9 mouse cellular contexts compared by ENCODE assay signal in the genomic region with DNA sequence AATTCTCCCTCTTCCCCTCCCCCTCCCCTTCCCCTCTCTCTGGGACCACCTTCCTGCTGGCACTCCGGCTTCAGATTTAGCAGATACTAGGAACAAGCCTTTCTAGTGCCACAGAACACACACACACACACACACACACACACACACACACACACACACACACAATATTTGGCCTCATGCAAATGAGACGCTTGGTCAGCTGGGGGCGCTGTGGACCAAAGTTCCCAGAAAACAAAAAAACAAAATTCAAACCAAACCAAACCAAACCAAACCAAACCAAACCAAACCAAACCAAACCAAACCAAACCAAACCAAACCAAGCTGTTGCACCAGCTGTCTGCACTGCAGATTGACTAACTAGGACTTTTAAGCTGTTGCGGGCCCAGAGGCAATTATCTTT. TPM values are rescaled to one million over a fixed set of nuclear protein-coding genes. Genes with fewer than 3 reads are reported as not detected.
DNase-seq lines count a peak whose midpoint lies in the region; ATAC-seq and TF ChIP-seq lines count a peak whose summit lies in the region.
"Had no signal": no experiment of that assay in that cellular context is flagged by ENCODE, and none has a peak within 500 bp of the region (broad histone marks: within the 10 kb centered on the region; RNA-seq: fewer than 3 reads in every experiment).

No protein-coding gene starts in this region.

- no peak overlapping the region for H3K27ac ChIP-seq in forebrain, postnatal 0 days (ENCODE audit: low read depth, low read length)
- no peak overlapping the region for H3K27ac ChIP-seq in forebrain, embryonic 13.5 days
- no peak overlapping the region for H3K27ac ChIP-seq in liver, embryonic 14.5 days
- no peak overlapping the region for H3K27ac ChIP-seq in lung, postnatal 0 days (ENCODE audit: low read length)

- no peak overlapping the region for H3K4me2 ChIP-seq in forebrain, postnatal 0 days (ENCODE audit: low read depth)
- no peak overlapping the region for H3K4me2 ChIP-seq in forebrain, embryonic 13.5 days
- no peak overlapping the region for H3K4me2 ChIP-seq in liver, embryonic 14.5 days (ENCODE audit: low read depth)
- no peak overlapping the region for H3K4me2 ChIP-seq in lung, postnatal 0 days (replicated peaks; ENCODE audit: low read depth, low read length)

- TF ChIP-seq EP300 in liver, embryonic 14.5 days (IDR thresholded peaks at IDR 0.05; ENCODE audit: low read depth): no peak
- TF ChIP-seq EP300 in lung, postnatal 0 days (IDR thresholded peaks at IDR 0.05): no peak

- no peak for ATAC-seq in forebrain, postnatal 0 days
- ATAC-seq in forebrain, embryonic 13.5 days: no peak
- ATAC-seq in liver, embryonic 14.5 days (ENCODE audit: insufficient read depth): no peak
- ATAC-seq in lung, postnatal 0 days: no peak

- no peaks in the 10 kb centered on the region for H3K27me3 ChIP-seq in forebrain, postnatal 0 days (ENCODE audit: insufficient read depth, low read length)
- H3K27me3 ChIP-seq in forebrain, embryonic 13.5 days: peaks cover 20% of the 10 kb centered on the region
- H3K27me3 ChIP-seq in liver, embryonic 14.5 days (ENCODE audit: control insufficient read depth, insufficient read depth, low read length): peaks cover 20% of the 10 kb centered on the region
- H3K27me3 ChIP-seq in lung, postnatal 0 days (replicated peaks; ENCODE audit: insufficient read depth, low read length): peaks cover 15% of the 10 kb centered on the region; the same call in 1 of the 2 replicates

- WGBS in forebrain, postnatal 0 days: 67% methylated on average over 4 of the region's 4 CpGs
- WGBS in forebrain, embryonic 13.5 days: 65% methylated on average over 4 of the region's 4 CpGs
- 57% methylated on average over 4 of the region's 4 CpGs for WGBS in liver, embryonic 14.5 days (ENCODE audit: insufficient replicate concordance)
- 50% methylated on average over 4 of the region's 4 CpGs for WGBS in lung, postnatal 0 days

- no peaks in the 10 kb centered on the region for H3K36me3 ChIP-seq in forebrain, postnatal 0 days (ENCODE audit: insufficient read depth)
- H3K36me3 ChIP-seq in forebrain, embryonic 13.5 days (ENCODE audit: poor library complexity, severe bottlenecking): no peaks in the 10 kb centered on the region
- no peaks in the 10 kb centered on the region for H3K36me3 ChIP-seq in liver, embryonic 14.5 days (replicated peaks; ENCODE audit: control insufficient read depth, insufficient read depth, low read depth)
- H3K36me3 ChIP-seq in lung, postnatal 0 days (ENCODE audit: insufficient read depth, low read length): no peaks in the 10 kb centered on the region

- no peak for DNase-seq in forebrain, postnatal 0 days
- DNase-seq in liver, embryonic 14.5 days (ENCODE audit: low read depth in 3 of 3, low spot score in 3 of 3): no peak
- no peak for DNase-seq in liver
- DNase-seq in adrenal gland, adult 8-10 months: peak; percentile 15
- no peak for DNase-seq in lung, postnatal 0 days (ENCODE audit: low spot score)
- no peak for DNase-seq in thymus, postnatal 14 days
- no peak for DNase-seq in left cerebral cortex, adult 8-10 months (ENCODE audit: low spot score in 2 of 2)

- H3K9me3 ChIP-seq in forebrain, postnatal 0 days (ENCODE audit: low read length): no peaks in the 10 kb centered on the region
- no peaks in the 10 kb centered on the region for H3K9me3 ChIP-seq in forebrain, embryonic 13.5 days (replicated peaks)
- H3K9me3 ChIP-seq in liver, embryonic 14.5 days (ENCODE audit: control insufficient read depth, low read length): no peaks in the 10 kb centered on the region
- H3K9me3 ChIP-seq in lung, postnatal 0 days (ENCODE audit: low read length): no peaks in the 10 kb centered on the region

- H3K4me3 ChIP-seq in forebrain, postnatal 0 days (ENCODE audit: low read depth, low read length): no peak overlapping the region
- H3K4me3 ChIP-seq in forebrain, embryonic 13.5 days: no peak overlapping the region
- no peak overlapping the region for H3K4me3 ChIP-seq in liver, embryonic 14.5 days (ENCODE audit: insufficient read depth in 1 of 2, low read depth in 2 of 2, low read length in 2 of 2)
- no peak overlapping the region for H3K4me3 ChIP-seq in lung, postnatal 0 days (ENCODE audit: low read depth, low read length)

- H3K9ac ChIP-seq in forebrain, postnatal 0 days: no peak overlapping the region
- no peak overlapping the region for H3K9ac ChIP-seq in forebrain, embryonic 13.5 days
- H3K9ac ChIP-seq in liver, embryonic 14.5 days (replicated peaks): no peak overlapping the region
- H3K9ac ChIP-seq in lung, postnatal 0 days (replicated peaks; ENCODE audit: low read depth): no peak overlapping the region

- peak; percentile 50 for TF ChIP-seq CTCF in forebrain, postnatal 0 days (IDR thresholded peaks at IDR 0.05; ENCODE audit: low read depth)
- TF ChIP-seq CTCF in liver, embryonic 14.5 days (IDR thresholded peaks at IDR 0.05; ENCODE audit: low read depth): peak; percentile 26
- TF ChIP-seq CTCF in lung, postnatal 0 days (IDR thresholded peaks at IDR 0.05): peak; percentile 65

- H3K4me1 ChIP-seq in forebrain, postnatal 0 days (ENCODE audit: insufficient read depth): peaks cover 3% of the 10 kb centered on the region
- peaks cover 32% of the 10 kb centered on the region for H3K4me1 ChIP-seq in forebrain, embryonic 13.5 days
- no peaks in the 10 kb centered on the region for H3K4me1 ChIP-seq in liver, embryonic 14.5 days (replicated peaks; ENCODE audit: control insufficient read depth in 2 of 2, insufficient read depth in 2 of 2, low read length in 1 of 2)
- peaks cover 4% of the 10 kb centered on the region; the same call in 1 of the 2 replicates for H3K4me1 ChIP-seq in lung, postnatal 0 days (ENCODE audit: insufficient read depth, low read depth, low read length)

RNA-seq across cellular contexts. Expression of gene Syt13, which starts 4.5 kb away (rescaled TPM):
- 67.6 and 103 TPM in 2 replicates for total RNA-seq in forebrain, postnatal 0 days (2014; rRNA removed)
- polyA plus RNA-seq in forebrain, postnatal 0 days (2015; fragmentation: Nextera tagmentation; extraction: Ambion mirVana): 33.0 and 58.4 TPM in 2 replicates
- 18.5 and 37.1 TPM in 2 replicates for polyA plus RNA-seq in forebrain, embryonic 13.5 days (2015; fragmentation: Nextera tagmentation; extraction: Ambion mirVana)
- 0.07 and 0.13 TPM in 2 replicates for polyA plus RNA-seq in liver, embryonic 14.5 days (2012; rRNA removed)
- polyA plus RNA-seq in liver, embryonic 14.5 days (2014; fragmentation: Nextera tagmentation; extraction: Ambion mirVana): 0.05 and 0.06 TPM in 2 replicates
- total RNA-seq in adrenal gland, adult 8-10 months (2022): 1 to 10 TPM; 1.5 to 3.7 (median 2.8) TPM
- polyA plus RNA-seq in lung, postnatal 0 days (2015; fragmentation: Nextera tagmentation; extraction: Ambion mirVana): 0.24 and 0.32 TPM in 2 replicates
- 100 to 1,000 TPM; 150 to 160 (median 156) TPM for total RNA-seq in left cerebral cortex, adult 8-10 months (2022)
- total RNA-seq: hematopoietic stem cell, adult 5-6 weeks had no signal

Comparison
In these comparisons a context has a peak if more than half of its experiments do, and no peak if none do; other contexts are left out.
1. RNA of gene Syt13, which starts 4.5 kb away (polyA plus RNA-seq): 33.0 to 58.4 TPM in forebrain, postnatal 0 days and 18.5 to 37.1 TPM in forebrain, embryonic 13.5 days; 0.24 to 0.32 TPM in lung, postnatal 0 days and 0.05 to 0.13 TPM in liver, embryonic 14.5 days; every median in the first group is over 10 times any median in the second.
2. Peak in every context shown above with its lines, with median percentiles within 50 percentile points of each other: CTCF ChIP-seq.